Mouse (Mus musculus): Measurements from ENCODE around the gene Dlst.
A peak's percentile ranks its signal among the peaks of the same experiment; 100 is the strongest.

Dlst gene

GRCm38 (mm10) chr12:85151002-85151774 lies 40.6 kb downstream of the Dlst start, which contains the start of gene Rps6kl1:
Rps6kl1 (minus strand) TSS chr12:85151264.
- DNase-seq (ENCODE audit: low read depth): no peak

- DNase-seq (ENCODE audit: low read depth): peak; percentile 65
These were observed 42.4 kb downstream of the Dlst start for GRCm38 (mm10) chr12:85153011-85153410.

GRCm38 (mm10) chr12:85156324-85156723 lies 45.7 kb downstream of the Dlst start:
- DNase-seq (ENCODE audit: low read depth): no peak

- no peak for DNase-seq (ENCODE audit: low read depth)
These were observed 47.3 kb downstream of the Dlst start for GRCm38 (mm10) chr12:85157797-85158460.

- DNase-seq (ENCODE audit: low read depth): no peak
These were observed 48.2 kb downstream of the Dlst start for GRCm38 (mm10) chr12:85158801-85159200.

GRCm38 (mm10) chr12:85159592-85159991 lies 49.0 kb downstream of the Dlst start:
- no peak for DNase-seq (ENCODE audit: low read depth)

- DNase-seq (ENCODE audit: low read depth): no peak
These were observed 54.4 kb downstream of the Dlst start for GRCm38 (mm10) chr12:85164996-85165395.

GRCm38 (mm10) chr12:85166631-85167030 lies 56.0 kb downstream of the Dlst start:
- DNase-seq (ENCODE audit: low read depth): no peak

- DNase-seq (ENCODE audit: low read depth): peak; percentile 71
These were observed 58.7 kb downstream of the Dlst start for GRCm38 (mm10) chr12:85169117-85169858.

- no peak for DNase-seq (ENCODE audit: low read depth)
These were observed 59.2 kb downstream of the Dlst start for GRCm38 (mm10) chr12:85169877-85170276.

- DNase-seq (ENCODE audit: low read depth): no peak
These were observed 59.8 kb downstream of the Dlst start for GRCm38 (mm10) chr12:85170284-85170947.

- no peak for DNase-seq (ENCODE audit: low read depth)
These were observed 60.3 kb downstream of the Dlst start for GRCm38 (mm10) chr12:85170948-85171307.

GRCm38 (mm10) chr12:85174016-85174415 lies 63.4 kb downstream of the Dlst start:
- DNase-seq (ENCODE audit: low read depth): no peak

GRCm38 (mm10) chr12:85175087-85175675 lies 64.5 kb downstream of the Dlst start:
- DNase-seq (ENCODE audit: low read depth): no peak

GRCm38 (mm10) chr12:85175926-85176845 lies 65.6 kb downstream of the Dlst start:
- DNase-seq (ENCODE audit: low read depth): peak; percentile 14

- peak; percentile 51 for DNase-seq (ENCODE audit: low read depth)
These were observed 66.4 kb downstream of the Dlst start for GRCm38 (mm10) chr12:85176846-85177523.

- no peak for DNase-seq (ENCODE audit: low read depth)
These were observed 67.2 kb downstream of the Dlst start, which contains the start of gene Pgf for GRCm38 (mm10) chr12:85177740-85178239. Pgf (minus strand) TSS chr12:85177790.

- no peak for DNase-seq (ENCODE audit: low read depth)
These were observed 67.7 kb downstream of the Dlst start for GRCm38 (mm10) chr12:85178294-85178693.

- DNase-seq (ENCODE audit: low read depth): no peak
These were observed 71.1 kb downstream of the Dlst start for GRCm38 (mm10) chr12:85181475-85182344.
